In the genomic region with DNA sequence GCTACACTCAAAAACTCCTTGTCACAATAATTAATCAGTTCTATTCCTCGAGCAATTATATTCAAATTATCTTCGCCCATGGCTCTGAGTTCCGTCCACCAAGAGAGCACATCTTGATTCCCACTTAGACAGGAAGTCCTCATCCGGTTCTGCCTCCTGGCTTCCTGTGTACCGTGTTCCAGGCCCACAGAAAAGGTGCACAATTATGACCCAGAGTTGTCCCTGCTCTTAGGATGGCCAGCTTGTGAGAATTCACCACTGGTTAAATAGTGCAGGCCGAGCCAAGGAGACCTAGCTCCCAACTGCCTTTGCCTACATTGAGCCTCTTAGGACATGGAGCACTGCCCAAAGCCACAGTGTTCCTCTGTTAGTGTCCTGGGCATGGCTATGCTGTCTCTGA, we compare ENCODE assay signal across 24 mouse cellular contexts.
"Had no signal": no experiment of that assay in that cellular context is flagged by ENCODE, and none has a peak within 500 bp of the region (broad histone marks: within the 10 kb centered on the region; RNA-seq: fewer than 3 reads in every experiment).

No protein-coding gene starts in this region.

- H3K27me3 ChIP-seq: forebrain, embryonic 15.5 days; hindbrain, embryonic 13.5 days; hindbrain, embryonic 15.5 days; kidney, embryonic 15.5 days; liver, embryonic 12.5 days had no signal

- H3K9me3 ChIP-seq: forebrain, embryonic 15.5 days; heart, embryonic 10.5 days; hindbrain, embryonic 13.5 days; hindbrain, embryonic 15.5 days; kidney, embryonic 15.5 days; limb, embryonic 13.5 days; limb, embryonic 15.5 days; liver, embryonic 12.5 days had no signal

- ATAC-seq: forebrain, embryonic 15.5 days; forebrain, postnatal 0 days; intestine, embryonic 16.5 days; liver, embryonic 12.5 days had no signal

- H3K36me3 ChIP-seq: forebrain, embryonic 15.5 days; heart, embryonic 10.5 days; hindbrain, embryonic 13.5 days; hindbrain, embryonic 15.5 days; kidney, embryonic 15.5 days; limb, embryonic 13.5 days; limb, embryonic 15.5 days; liver, embryonic 12.5 days had no signal

- H3K27ac ChIP-seq: forebrain, embryonic 15.5 days; heart, embryonic 10.5 days; hindbrain, embryonic 13.5 days; hindbrain, embryonic 15.5 days; kidney, embryonic 15.5 days; kidney, postnatal 0 days; limb, embryonic 13.5 days; limb, embryonic 15.5 days; liver, embryonic 12.5 days; liver, embryonic 14.5 days had no signal

- DNase-seq: forebrain, postnatal 0 days; gastrocnemius, postnatal 14 days; gastrocnemius, postnatal 36 days; heart, postnatal 10 days; kidney, adult 11 months; kidney, adult 2 months; kidney, adult 9 months; kidney, postnatal 14 days; kidney, postnatal 36 days; layer of hippocampus, adult 9-11 months; layer of hippocampus, postnatal 36 days; left cerebral cortex, postnatal 4 days; lung, adult 18-20 months had no signal

- H3K4me2 ChIP-seq: forebrain, embryonic 15.5 days; hindbrain, embryonic 13.5 days; hindbrain, embryonic 15.5 days; kidney, embryonic 15.5 days; limb, embryonic 13.5 days; limb, embryonic 15.5 days; liver, embryonic 12.5 days had no signal

- H3K4me3 ChIP-seq: forebrain, embryonic 15.5 days; heart, embryonic 10.5 days; hindbrain, embryonic 13.5 days; hindbrain, embryonic 15.5 days; kidney, embryonic 15.5 days; limb, embryonic 13.5 days; limb, embryonic 15.5 days; liver, embryonic 12.5 days had no signal

- H3K9ac ChIP-seq: forebrain, embryonic 15.5 days; forebrain, postnatal 0 days; hindbrain, embryonic 13.5 days; hindbrain, embryonic 15.5 days; kidney, embryonic 15.5 days; limb, embryonic 13.5 days; limb, embryonic 15.5 days; liver, embryonic 12.5 days; liver, embryonic 14.5 days had no signal

- H3K4me1 ChIP-seq: liver, embryonic 12.5 days had no signal
